Mouse (Mus musculus) brain, embryonic 14.5 days (tissue): ENCODE data around the gene Hdgfl1. TPM values are rescaled to one million over a fixed set of nuclear protein-coding genes. Genes with fewer than 3 reads are reported as not detected.

ENCODE experiments used
- DNase-seq: peaks from one replicate; pipeline ENCODE4 v3.0.0-alpha.2; 2011; ENCODE audit warnings: low read depth
- CTCF ChIP-seq: fragments of 200-500 bp; IDR thresholded peaks from 2 replicates; pipeline ENCODE4 v1.5.1; 2012; ENCODE audit warnings: inconsistent platforms, mild to moderate bottlenecking, moderate library complexity, borderline replicate concordance; ENCODE audit not compliant: insufficient read depth, insufficient read length; ENCODE audit errors: extremely low read depth
- POLR2A ChIP-seq: fragments of 200-500 bp; IDR thresholded peaks from 2 replicates; pipeline ENCODE4 v1.6.1; 2012; ENCODE audit warnings: mild to moderate bottlenecking, inconsistent platforms, borderline replicate concordance; ENCODE audit not compliant: poor library complexity, insufficient read depth, insufficient read length, severe bottlenecking; ENCODE audit errors: extremely low read depth
- polyA plus RNA-seq: library from polyadenylated mRNA; depleted of rRNA; stranded (reverse); fragments of >200 nt; gene quantifications from 2 replicates; pipeline ENCODE4 v1.2.3, GENCODE M21; 2012; rRNA removed

Gene Hdgfl1
- not detected in 2 replicates for polyA plus RNA-seq

GRCm38 (mm10) chr13:26769955-26770354 is at the start of gene Hdgfl1:
Gene Hdgfl1 (minus strand): TSS chr13:26770165.
- DNase-seq, result no peak
- TF ChIP-seq CTCF, result no peak
- TF ChIP-seq POLR2A, result no peak

- TF ChIP-seq POLR2A (no peak), CTCF (no peak)
These were observed 25.5 kb upstream of the Hdgfl1 start for GRCm38 (mm10) chr13:26795460-26795859.

DNA sequence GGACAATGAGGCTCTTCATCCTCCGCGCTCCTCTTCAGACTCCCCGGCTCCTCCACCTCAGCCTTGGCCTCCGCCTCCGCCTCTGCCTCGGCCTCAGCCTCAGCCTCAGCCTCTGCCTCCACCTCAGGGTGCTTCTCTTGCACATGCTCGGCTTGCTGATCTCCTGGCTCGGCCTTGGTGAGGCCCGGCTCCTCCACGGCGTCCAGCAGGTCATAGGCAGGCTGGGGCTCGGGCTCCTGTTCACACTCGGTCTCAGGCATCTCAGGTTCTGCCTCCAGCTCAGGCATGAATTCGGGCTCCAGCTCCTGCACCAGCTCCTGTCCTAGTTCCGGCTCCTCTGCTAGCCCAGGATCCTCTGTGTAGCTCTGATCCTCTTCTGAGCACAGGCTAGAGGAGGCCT is 541 bp downstream of the Hdgfl1 start:
- no peak for DNase-seq
- TF ChIP-seq CTCF, result no peak
- TF ChIP-seq POLR2A, result no peak

More at GRCm38 (mm10) chr13:26795460-26795859, 25.5 kb upstream of the Hdgfl1 start:
- no peak for DNase-seq

GRCm38 (mm10) chr13:26761966-26762803 is 7.8 kb downstream of the Hdgfl1 start:
- TF ChIP-seq CTCF (no peak), POLR2A (no peak)
- peak; percentile 68 for DNase-seq

DNA sequence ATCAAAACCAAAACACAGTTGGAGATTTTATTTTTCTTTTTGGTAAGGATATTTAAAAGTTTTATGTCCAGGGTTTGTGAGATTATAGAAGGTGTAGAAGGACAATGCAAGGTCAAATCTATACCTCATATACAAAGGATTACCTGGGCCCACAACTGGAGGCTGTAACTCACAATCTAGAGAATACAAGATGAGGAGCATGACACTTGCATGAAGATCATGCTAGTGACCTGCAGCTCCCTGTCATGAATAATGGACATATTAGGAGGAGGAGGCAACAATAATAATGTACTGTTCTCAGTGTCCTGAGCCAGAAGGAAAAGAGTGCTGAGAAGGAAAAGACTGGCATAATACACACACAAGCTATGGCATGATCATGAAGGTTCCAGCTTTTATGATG is 17.1 kb downstream of the Hdgfl1 start:
- TF ChIP-seq POLR2A (no peak), CTCF (no peak)
- DNase-seq, result peak; percentile 49

DNA sequence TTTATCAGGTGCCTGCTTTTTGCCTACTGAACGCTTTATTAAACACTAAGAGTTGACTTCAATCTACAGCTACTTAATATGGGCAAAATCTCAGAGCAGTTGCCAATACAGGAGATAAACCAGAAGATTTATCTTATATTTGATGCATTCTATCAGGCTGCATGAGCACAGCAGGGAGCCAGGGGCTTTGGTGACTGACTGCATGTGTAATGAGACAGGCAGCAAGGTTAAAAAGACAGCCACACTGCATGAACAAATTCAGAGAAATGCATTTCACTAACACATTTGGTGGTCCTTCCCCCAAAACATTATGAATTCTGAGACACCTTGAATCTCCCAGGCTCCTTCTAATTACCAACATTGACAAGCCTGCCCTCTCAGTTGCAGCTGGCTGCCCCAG is 17.6 kb downstream of the Hdgfl1 start:
- TF ChIP-seq POLR2A (no peak), CTCF (no peak)
- DNase-seq, result peak; percentile 89

GRCm38 (mm10) chr13:26745760-26746457 is 24.1 kb downstream of the Hdgfl1 start:
- peak; percentile 90 for DNase-seq
- TF ChIP-seq POLR2A (no peak), CTCF (no peak)

GRCm38 (mm10) chr13:26745059-26745759 is 24.8 kb downstream of the Hdgfl1 start:
- no peak for TF ChIP-seq POLR2A
- no peak for TF ChIP-seq CTCF
- DNase-seq, result peak; percentile 59

DNA sequence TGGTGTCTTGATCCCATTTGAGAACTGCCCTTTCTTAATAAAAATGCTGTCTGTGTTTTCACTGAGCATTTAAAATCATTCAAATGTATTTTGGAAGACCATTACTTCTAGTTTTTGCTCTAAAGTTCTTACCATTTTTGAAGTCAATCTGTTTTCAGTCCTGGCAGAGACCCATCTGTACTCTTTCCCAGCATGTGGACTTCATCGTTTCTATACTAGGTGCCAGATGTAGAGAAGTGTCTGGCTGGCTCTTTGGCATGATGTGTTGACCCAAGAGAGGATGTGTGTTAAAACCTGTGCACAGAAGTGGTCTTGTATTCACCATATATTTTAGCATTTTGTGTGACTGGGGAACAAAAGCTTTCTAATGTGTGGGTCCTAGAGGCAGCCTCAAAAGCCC is 25.9 kb downstream of the Hdgfl1 start:
- no peak for DNase-seq
- TF ChIP-seq POLR2A, result no peak
- no peak for TF ChIP-seq CTCF

DNA sequence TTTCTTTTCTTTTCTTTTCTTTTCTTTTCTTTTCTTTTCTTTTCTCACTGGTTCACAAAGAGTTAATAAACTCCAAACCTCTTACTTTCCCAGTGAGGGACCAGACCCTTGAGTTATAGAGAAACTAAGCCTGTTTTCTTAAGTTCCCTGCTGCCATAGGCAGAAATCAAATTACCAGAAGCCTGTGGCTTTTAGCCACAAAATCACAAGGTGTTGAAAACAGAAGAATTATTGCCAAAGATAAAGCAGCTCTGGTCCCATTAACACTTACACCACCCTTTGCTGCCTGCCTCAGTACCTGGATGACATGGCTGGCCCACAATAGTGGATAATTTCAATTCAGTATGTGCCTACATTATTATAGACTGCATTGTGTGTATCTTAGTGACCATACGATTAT is 35.0 kb downstream of the Hdgfl1 start:
- no peak for TF ChIP-seq CTCF
- TF ChIP-seq POLR2A, result no peak
- DNase-seq, result no peak

- DNase-seq, result peak; percentile 39
These were observed 45.7 kb downstream of the Hdgfl1 start for GRCm38 (mm10) chr13:26724250-26724649.

DNA sequence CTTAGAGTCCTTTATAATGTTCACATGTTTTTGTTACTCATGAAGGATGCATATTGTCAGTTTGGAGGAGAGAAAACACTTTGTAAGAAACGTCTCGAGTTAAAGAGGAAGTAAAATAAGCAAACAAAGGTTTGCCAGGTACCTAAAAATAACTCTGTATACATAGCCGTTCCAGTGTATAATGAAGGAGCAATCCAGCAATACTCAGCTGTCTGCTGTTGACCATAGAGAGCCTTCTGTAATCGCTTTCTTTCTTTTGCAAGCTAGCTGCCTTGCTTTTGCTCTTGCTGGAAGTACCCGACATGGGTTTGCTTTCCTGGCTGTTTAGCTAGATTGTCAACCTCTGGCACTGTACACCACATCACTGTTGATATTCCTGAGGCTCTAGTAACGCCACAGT is 48.6 kb downstream of the Hdgfl1 start:
- TF ChIP-seq CTCF (no peak), POLR2A (no peak)
- peak; percentile 26 for DNase-seq

More at GRCm38 (mm10) chr13:26724250-26724649, 45.7 kb downstream of the Hdgfl1 start:
- TF ChIP-seq POLR2A (no peak), CTCF (no peak)
